Mouse (Mus musculus) lung, postnatal 14 days (tissue): Measurements from ENCODE around the gene Cd151.

Experiments
- DNase-seq: peaks from one replicate; pipeline ENCODE4 v3.0.0; 2021

The Cd151 gene

GRCm38 (mm10) chr7:141459301-141459711 is 7.9 kb upstream of the Cd151 start:
- no peak for DNase-seq

- DNase-seq: no peak
Observed at GRCm38 (mm10) chr7:141460001-141460390, 7.2 kb upstream of the Cd151 start.

GRCm38 (mm10) chr7:141460391-141461113 is 6.6 kb upstream of the Cd151 start, which contains the start of gene Cracr2b:
Gene Cracr2b, plus strand, starts transcription at chr7:141461094.
- DNase-seq: no peak

GRCm38 (mm10) chr7:141461521-141462332 is 5.5 kb upstream of the Cd151 start:
- peak; percentile 60 for DNase-seq

- peak; percentile 73 for DNase-seq
Observed at GRCm38 (mm10) chr7:141462333-141462821, 4.8 kb upstream of the Cd151 start.

- DNase-seq: peak; percentile 81
Observed at GRCm38 (mm10) chr7:141463824-141464602, 3.2 kb upstream of the Cd151 start.

- DNase-seq: no peak
Observed at GRCm38 (mm10) chr7:141464603-141465201, 2.5 kb upstream of the Cd151 start.

GRCm38 (mm10) chr7:141465388-141466044 is 1.7 kb upstream of the Cd151 start:
- no peak for DNase-seq

- DNase-seq: no peak
Observed at GRCm38 (mm10) chr7:141466045-141466394, 1.2 kb upstream of the Cd151 start.

- DNase-seq: no peak
Observed at GRCm38 (mm10) chr7:141466607-141467148, 514 bp upstream of the Cd151 start.

GRCm38 (mm10) chr7:141468164-141468521 is 951 bp downstream of the Cd151 start:
- no peak for DNase-seq

- DNase-seq: peak; percentile 75
Observed at GRCm38 (mm10) chr7:141468522-141469211, 1.5 kb downstream of the Cd151 start.

GRCm38 (mm10) chr7:141469352-141469751 is 2.2 kb downstream of the Cd151 start:
- no peak for DNase-seq

- no peak for DNase-seq
Observed at GRCm38 (mm10) chr7:141469901-141470636, 2.9 kb downstream of the Cd151 start.

GRCm38 (mm10) chr7:141470637-141470944 is 3.4 kb downstream of the Cd151 start:
- DNase-seq: no peak

GRCm38 (mm10) chr7:141471236-141471635 is 4.0 kb downstream of the Cd151 start:
- no peak for DNase-seq

- DNase-seq: no peak
Observed at GRCm38 (mm10) chr7:141472226-141472625, 5.0 kb downstream of the Cd151 start.

GRCm38 (mm10) chr7:141472763-141473162 is 5.6 kb downstream of the Cd151 start:
- DNase-seq: no peak

GRCm38 (mm10) chr7:141474160-141474559 is 7.0 kb downstream of the Cd151 start:
- no peak for DNase-seq

GRCm38 (mm10) chr7:141475011-141475804 is 8.0 kb downstream of the Cd151 start, which contains the start of the genes Polr2l and Tspan4:
Gene Polr2l, minus strand, starts transcription at chr7:141475132.
Gene Tspan4, plus strand, starts transcription at chr7:141475240.
- peak; percentile 83 for DNase-seq
